Mouse (Mus musculus) frontal cortex, adult (tissue): ENCODE measurements around the gene Tcf7l2.
A peak's percentile ranks its signal among the peaks of the same experiment; 100 is the strongest.

Source experiments
- ATAC-seq: cut with Nextera tagmentation; 2 replicates; pipeline ENCODE4 v1.9.2; 2017; ENCODE audit warnings: mild to moderate bottlenecking, moderate library complexity, mixed read lengths; ENCODE audit not compliant: low TSS enrichment

The Tcf7l2 gene

GRCm38 (mm10) chr19:55939090-55939489 lies 197.5 kb downstream of the Tcf7l2 start:
- ATAC-seq, result no peak

DNA sequence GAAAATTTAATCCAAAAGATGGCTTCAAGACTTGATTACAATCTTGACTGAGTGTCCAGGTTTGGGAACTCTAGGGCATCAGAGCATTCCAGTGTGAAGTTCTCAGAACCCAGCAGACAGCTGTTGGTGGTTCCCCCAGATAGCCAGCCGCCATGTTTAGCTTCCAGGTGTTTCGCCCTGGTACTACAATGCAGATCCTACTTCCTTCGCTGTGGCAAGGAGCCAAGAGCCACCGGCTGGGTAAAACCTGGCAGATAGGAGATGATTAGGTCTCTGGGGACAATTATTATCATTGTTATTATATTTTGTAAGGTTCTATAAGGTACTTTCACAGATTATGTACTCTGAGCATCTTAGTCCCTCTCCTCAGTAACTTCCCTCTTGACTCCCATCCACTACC lies 198.1 kb downstream of the Tcf7l2 start:
- no peak for ATAC-seq

GRCm38 (mm10) chr19:55940538-55941252 lies 199.1 kb downstream of the Tcf7l2 start:
- peak; percentile 90 for ATAC-seq

GRCm38 (mm10) chr19:55941253-55942125 lies 199.9 kb downstream of the Tcf7l2 start:
- peak; percentile 39 for ATAC-seq

DNA sequence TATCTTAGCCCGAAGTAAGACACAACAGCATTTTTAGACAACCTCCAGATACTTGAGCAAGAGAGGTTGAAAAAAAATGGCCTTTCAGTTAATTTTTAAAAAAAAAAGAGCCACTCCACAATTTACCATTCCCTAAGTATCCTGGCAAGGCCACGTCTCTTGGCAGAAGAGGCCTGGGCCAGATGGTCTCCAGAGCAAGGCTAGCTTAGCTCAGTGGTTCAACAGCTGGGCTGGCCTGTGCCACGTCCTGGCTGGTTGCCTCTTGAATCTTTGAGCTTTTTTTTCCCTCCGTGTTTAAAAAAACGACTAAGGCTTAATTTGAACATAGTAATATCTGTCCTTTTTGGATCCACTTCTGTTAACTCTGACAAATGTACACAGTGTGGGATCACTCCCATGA lies 209.8 kb downstream of the Tcf7l2 start:
- ATAC-seq, result no peak

GRCm38 (mm10) chr19:55953207-55953606 lies 211.6 kb downstream of the Tcf7l2 start:
- ATAC-seq, result 0 out of 2 replicates have a peak, but pooled peaks have one; percentile 38

DNA sequence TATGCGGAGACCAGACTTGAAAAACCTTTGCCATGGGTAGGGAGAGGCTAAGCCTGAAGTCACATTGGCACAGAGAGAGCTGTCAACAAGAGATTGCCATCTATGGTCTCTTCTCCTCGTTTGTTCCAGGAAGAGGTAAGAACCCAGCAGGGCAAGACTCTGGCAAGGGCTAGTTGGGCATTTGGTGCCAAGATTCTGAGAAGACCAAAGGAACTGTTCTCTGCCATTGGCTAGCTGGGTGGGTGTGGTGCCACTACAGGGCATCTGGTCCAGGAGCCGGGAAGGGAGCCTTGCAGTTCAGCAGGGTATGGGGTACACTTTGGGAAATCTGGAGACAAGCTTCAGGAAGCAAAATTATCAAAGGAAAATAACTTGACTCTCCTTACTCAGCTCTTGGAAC lies 213.5 kb downstream of the Tcf7l2 start:
- ATAC-seq, result no peak

GRCm38 (mm10) chr19:55956745-55957144 lies 215.1 kb downstream of the Tcf7l2 start:
- no peak for ATAC-seq

GRCm38 (mm10) chr19:55964421-55964820 lies 222.8 kb downstream of the Tcf7l2 start:
- no peak for ATAC-seq

DNA sequence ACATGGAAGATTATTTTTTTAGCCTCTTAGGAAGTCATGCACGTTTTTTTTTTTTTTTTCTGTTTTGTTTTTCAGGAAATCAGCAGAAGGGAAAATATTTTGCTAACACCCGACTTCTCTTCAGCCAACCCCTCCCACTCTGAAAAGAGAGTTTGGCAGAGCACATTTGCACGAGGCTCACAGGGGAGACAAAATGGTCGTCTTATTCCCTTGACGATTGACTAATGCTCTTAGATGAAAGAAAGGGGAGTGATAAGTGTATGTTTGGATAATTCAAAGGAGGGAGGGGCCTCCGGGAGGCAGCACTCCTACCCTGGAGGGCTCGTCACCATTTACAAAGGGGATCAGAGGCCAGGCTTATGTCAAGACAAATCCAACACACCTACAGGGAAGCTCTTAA lies 224.4 kb downstream of the Tcf7l2 start:
- ATAC-seq, result no peak

GRCm38 (mm10) chr19:55969929-55970531 lies 228.4 kb downstream of the Tcf7l2 start:
- no peak for ATAC-seq

GRCm38 (mm10) chr19:55976073-55976472 lies 234.5 kb downstream of the Tcf7l2 start:
- ATAC-seq, result no peak
